Mouse (Mus musculus): ENCODE results near the gene Homer3.

Homer3 gene

DNA sequence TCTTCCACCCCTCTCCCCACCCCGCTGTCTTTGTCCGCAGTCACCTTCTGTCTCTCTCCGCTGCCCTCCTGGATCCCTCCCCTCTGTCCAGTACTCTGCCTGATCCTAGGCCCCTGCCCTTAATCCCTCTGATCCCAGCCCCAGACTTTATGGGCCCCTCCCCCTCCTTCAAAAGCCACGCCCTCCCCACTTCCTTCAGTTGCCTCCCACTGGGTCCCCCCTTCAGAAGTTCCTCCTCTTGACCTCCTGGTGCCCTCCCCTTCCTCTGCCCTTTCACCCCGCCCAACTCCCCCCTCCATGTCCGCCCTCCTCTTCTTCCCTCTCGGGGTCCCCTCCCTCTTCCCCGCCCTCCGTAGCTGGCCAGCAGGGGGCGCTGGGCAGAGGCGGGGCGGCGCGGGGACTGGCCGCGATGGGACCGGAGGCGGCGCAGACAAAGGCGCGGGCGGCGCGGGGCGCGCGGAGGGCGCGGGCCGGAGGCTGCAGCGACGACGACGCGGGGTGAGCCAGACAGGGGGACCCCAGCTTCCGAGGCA, at the start of gene Homer3:
TSS of gene Homer3 (plus strand) at position 225 of the 533 bp plus-strand sequence.
- peak; percentile 88 to 93 for DNase-seq

DNA sequence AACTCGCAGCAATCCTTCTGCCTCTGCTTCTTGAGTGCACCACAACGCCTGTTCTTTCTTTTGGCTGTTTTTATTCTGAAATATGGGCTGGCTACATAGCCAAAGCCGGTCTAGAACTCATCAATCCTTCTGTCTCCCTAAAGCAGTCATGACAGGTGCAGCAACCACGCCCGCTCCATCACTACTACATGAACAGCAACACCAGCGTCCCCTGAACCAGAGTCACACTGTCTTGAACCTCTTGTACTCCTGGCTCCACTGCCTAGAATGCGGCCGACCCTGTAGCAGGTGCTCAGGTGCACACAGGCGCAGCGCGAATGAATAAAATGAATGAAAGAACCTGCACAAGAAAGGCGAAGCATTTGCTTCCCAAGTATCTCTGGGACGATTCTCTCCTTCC, 49.0 kb upstream of the Homer3 start:
- no peak for DNase-seq

DNA sequence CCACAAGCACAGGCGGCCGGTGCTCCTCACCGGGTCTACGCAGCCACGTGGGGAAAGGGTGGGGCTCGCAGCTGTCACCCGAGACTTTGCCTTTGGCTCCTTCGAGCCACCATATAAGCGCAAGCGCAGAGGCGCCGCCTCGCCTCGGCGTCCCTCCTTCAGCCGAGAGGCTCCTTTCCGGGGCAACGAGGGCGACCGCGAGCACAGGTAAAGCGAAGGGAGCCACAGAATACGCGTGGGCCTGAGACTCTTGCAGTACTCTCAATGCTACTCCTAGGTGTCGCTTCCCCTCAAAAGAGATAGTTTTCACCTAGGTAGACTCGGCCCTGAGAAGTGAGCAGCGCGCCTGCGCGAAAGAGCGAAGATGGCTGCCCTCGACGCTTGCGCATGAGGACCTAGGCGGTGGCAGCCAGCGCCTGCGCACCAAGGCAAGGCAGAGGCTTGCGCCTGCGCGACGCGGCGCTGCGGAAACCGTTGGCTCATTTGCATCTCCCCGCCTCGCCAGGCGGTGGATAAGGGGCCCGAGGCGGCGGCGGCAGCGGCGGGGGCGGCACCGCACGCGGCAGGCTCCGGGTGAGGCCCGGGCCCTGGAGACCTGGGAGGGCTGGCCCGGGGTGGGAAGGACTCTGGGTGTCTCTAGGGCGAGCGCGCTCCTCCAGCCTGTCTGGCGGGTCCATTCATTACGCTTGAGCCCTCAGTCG, 48.4 kb upstream of the Homer3 start, which contains the start of the genes Sugp2 and Armc6:
TSS of gene Sugp2 (plus strand) at position 147 of the 701 bp plus-strand sequence.
TSS of gene Armc6 (minus strand) at position 387 of the 701 bp plus-strand sequence.
- peak; percentile 95 for DNase-seq

DNA sequence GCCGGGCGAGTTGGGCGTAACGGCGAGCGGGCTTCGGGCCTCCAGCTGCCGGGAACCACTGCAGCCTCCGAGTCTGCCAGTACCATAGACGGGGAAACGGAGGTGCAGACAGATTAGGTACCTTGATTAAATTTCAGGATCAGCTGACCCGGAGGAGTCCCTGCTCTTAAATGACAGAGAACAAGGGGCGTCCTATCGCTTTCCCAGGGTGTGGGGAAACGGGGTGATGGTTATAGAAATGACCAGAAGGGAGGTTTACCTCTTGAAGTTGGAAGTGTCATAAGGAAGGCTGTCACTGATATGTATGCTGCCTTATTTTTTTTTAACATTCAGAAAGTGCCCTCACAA, 47.9 kb upstream of the Homer3 start:
- peak in 1 of 2 experiments; percentile 20 for DNase-seq

DNA sequence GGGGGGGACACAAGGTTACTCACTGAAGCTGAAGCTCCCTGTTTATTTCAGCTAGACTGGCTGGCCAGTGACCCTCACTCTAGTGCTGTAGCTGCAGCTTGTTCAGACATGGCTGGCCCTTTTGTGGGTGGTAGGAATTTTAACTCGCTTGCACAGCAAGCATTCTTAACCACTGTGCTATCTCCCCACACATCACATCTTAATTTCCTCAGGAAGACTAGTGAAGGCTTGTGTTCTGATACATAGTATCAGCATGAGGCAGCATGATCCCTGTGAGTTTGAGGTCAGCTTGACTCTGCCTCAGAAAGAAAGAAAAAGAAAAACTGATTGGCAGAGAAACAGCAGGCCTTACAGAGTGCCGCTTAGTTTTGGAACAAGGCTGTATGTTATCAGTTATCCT, 44.8 kb upstream of the Homer3 start:
- no peak for DNase-seq

DNA sequence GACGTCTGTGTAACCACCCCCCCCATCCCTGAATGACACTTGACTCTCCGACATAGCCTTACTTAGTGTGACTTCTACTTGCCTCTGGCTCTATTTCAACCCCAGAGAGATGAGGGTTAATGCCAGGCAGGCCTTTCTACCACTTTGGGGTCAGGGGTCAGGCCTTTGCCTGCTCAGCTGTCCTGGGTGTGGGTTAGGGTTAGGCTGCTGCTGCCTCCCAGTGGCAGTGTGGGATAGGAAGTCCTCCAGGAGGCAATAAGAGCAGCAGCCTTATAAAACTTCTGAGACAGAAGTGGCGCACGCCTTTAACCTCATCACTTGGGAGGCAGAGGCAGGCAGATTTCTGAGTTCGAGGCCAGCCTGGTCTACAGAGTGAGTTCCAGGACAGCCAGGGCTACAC, 42.0 kb upstream of the Homer3 start:
- peak in 1 of 2 experiments; percentile 19 for DNase-seq

DNA sequence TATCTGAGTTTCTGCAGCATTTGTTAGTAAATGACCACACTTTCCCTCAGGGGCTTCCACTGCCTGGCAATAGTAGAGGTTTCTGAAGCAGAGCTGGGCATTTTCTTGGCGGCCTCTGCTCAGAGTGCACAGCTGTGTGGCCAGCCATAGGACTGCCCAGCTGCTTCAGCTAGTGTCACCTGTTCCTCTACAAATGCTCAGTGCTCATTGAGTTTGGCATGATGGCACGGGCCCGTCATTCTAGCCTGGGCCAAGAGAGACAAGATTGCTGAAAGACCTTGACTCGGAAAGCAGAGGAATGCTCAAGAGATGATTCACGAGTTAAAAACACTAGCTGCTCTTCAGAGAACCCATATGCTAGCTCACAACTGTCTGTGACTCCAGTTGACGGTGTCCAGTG, 36.0 kb upstream of the Homer3 start:
- no peak for DNase-seq

DNA sequence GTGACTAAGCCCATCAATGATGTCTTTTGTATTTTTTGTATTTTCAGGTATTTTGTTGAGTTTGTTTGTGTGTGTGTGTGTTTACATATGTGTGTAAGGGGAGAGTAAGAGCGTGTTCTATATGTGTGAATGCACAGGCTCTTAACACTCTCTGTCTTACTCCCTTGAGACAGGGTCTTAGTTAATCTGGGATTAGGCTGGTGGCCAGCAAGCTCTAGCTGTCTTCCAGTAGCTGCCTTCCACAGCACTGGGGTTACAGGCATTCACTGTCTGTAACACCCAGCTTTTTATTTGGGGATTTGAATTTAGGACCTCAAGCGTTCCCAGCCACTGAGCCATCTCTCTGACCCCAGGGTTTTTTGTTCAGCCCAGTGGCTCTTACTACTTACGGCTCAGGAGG, 34.8 kb upstream of the Homer3 start:
- DNase-seq, result no peak

DNA sequence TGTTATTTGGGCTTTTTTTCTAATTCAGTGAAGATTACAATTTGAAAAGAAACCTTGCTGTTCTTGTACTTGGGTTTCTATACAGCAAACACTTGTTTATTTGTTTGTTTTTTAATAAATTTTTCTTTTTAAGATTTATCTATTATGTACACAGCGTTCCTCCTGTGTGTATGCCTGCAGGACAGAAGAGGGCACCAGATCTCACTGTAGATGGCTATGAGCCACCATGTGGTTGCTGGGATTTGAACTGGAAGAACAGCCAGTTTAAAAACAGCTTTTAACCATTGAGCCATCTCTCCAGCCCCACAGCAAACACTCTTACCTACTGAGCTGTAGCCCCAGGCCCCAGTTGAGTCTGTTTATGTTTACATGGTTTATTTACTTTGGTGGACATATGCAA, 28.0 kb upstream of the Homer3 start:
- DNase-seq, result no peak

DNA sequence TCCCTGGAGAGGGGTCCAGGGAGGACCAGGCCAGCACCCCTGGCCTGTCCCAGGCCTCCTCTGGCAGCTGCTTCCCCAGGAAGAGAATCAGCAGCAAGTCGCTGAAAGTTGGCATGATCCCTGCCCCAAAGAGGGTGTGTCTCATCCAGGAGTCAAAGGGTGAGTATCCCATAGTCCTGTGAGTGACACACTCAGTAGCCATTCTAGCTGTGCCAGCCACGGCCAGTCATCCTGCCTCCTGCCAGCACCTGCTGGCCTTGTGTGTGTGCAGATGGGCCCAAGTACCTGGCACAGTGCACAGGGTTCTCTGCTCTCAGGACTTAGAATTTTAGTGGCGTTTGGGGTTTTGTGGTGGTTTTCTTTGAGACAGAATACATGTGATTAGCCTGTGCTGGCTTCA, 25.2 kb upstream of the Homer3 start:
- DNase-seq, result no peak

DNA sequence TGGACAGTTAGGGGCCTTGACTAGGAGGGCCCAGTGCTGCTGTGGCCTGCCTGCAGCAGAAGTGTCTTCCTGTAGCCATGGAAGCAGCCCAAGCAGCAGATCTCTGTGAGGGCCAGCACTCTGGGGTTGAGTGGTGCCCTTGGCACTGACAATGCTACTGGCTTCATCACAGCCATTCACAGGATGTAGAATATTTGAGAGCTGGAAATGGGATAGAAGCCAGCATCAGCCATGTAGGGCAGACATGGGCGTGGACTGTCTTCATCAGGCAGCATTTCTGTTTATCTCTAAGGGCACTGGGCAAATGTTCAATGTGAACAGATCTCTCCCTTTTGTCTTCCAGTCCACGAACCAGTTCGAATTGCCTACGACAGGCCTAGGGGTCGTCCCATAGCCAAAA, 24.0 kb upstream of the Homer3 start:
- no peak for DNase-seq

DNA sequence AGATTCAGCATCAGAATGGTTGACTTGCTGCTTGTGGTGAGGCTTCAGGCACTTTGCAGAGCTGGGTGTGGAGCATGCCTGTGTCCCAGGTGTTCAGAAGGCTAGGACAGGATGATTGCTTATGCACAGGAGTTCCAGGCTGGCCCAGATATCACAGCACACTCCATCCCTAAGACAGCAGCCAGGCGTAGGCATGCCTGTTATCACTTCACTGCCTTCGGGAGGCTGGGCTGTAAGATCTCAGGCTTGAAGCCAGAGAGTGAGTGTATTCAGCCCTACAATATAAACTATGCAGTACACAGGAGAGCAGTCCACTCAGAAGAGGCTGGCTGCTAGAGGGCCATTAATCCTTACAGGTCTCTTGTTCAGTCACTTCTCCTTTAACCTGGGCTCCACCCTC, 23.6 kb upstream of the Homer3 start:
- no peak for DNase-seq

DNA sequence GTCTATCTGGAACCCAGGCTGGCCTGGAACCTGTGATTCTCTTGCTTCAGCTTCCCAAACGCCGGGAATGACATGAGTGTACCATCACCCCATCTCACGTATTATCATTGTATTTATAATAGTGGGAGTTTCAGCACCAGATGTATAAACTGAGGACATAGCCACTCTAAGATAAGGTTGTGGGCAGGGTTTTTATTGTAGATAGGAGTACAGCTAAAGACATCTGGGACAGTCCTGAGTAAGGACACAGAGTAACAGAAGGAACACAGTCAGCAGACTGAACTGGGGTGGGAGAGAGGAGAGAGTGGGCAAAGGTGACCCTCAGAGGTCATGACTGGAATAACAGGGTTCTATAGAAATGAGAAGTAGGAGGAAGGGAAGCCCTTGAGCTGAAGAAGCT, 15.0 kb upstream of the Homer3 start:
- no peak for DNase-seq

DNA sequence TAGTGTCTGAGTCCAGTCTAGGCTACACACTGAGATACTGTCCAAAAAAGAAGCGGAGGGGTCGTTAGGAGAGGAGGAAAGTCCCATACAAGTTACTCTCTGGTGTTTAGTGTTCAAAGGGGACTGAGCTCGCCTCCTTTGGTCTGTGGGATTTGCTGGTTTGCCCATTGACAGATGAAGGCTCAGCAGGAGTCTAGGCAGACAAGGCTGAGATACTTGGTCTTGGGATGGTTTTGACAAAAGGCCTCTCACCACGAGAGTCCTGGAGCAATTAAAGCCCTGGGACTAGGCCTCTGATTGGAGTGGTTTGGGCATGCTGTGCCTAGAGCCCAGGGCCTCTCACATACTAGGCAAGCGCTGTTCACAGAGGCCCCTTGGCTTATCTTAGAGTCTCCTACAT, 14.3 kb upstream of the Homer3 start:
- DNase-seq, result no peak

DNA sequence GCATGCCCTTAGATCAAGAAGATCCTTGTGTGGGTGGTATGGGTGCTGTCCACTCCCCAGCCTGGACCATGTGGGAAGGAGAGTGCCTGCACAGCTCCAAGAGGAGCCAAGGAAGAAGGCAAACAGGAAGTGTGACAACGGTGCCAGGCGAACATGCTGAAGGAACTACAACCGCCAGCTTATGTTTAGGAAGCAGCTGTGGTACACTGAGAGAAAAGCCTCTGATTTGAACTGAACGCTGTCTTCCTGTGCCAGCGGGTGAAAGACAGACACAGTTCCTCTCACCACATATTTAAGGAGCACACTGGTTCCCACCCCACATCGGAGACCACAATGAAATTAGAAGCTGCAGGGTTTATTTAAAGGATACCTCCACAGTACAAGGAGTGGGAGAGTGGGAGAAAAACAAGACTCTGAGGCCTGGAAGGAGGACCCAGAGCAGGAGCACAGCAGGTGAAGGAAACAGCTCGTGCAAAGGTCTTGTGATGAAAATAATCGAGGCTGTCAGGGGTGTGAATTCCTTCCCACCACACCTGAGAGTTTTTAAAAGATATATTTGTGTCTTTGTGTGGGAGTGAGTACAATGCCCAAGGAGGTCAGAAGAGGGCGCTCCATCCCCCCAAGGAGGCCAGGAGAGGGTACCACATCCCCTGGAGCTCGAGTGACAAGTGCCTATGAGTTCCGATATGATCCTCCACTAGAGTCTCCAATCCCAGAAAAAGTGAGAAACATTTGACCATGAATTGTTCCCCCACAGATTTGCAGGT, 13.6 kb upstream of the Homer3 start:
- DNase-seq, result peak in 1 of 2 experiments; percentile 32

DNA sequence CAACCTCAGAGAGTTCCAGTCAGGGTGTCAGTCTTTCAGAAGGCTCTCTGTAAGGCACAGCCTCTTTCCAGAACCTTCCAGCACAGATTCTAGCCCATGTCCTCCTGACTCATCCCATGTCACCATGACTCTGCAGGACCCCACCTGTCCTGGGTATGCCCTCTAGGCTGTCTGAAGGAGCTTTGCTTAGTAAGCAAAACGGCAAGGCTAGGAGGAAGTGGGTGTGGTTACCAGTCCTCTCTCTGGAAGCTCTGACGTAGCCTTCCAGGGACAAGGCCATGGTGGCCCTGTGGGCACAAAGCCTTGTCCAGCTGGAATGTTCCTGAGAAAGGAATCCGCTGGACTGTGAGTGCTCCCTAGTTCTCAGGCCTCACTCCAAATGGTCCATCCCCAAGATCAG, 9.7 kb upstream of the Homer3 start:
- peak; percentile 14 to 19 for DNase-seq

DNA sequence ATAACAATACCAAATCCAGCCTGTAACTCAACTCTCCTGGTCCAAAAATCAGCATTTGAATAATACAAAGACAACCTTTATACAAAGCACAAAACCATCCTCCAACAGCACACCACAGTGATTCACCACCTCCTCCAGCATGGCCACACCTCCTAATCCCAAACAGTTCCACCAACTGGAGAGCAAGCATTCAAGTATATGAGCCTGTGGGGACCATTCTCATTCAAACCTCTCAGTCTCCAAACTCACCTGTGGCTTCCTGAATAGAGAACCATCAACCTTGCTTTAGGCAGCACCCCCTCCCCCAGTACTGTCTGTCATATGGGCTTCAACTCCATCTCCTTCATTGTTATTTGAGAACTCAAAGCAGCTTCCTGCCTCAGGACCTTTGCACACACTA, 8.3 kb upstream of the Homer3 start:
- no peak for DNase-seq

DNA sequence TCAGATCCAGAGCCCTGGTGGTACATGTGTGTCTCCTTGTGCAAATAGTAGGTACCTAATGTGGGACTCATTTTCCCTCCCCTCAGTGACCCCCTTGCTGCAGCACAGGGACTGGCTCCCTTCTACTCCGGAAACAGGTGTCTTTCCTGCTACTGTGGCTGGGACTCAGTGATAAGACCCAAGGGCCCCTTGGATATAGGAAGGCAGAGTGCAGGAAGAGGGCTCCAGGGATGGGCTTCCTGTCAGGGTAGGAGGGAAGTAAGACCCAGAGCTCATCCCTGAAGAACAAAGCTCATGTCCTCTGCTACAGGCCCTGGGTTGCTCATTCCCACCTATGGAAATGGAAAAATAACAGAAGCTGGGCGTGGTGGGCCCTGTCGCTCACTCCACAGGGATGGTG, 6.2 kb upstream of the Homer3 start:
- DNase-seq, result peak; percentile 29 to 48

DNA sequence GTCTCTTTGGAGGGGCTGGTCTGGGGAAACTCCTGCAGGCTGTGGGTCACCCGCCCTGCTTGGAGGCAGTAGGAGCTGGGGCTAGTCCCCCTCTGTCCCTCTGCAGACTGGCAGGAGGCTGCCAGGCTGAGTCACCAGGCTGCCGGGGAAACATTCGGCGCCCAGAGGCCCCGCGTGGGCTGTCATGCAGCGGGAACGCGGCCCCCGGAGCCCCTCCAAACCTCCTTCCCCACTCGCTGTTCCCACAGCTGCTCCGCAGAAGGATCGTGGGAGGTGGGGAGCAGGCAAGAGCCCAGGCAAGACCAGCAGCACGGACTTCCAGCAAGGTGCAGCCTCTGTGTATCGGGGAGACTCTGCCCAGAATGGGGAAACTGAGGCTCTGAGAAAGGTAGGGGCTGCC, 4.5 kb upstream of the Homer3 start:
- DNase-seq, result no peak

DNA sequence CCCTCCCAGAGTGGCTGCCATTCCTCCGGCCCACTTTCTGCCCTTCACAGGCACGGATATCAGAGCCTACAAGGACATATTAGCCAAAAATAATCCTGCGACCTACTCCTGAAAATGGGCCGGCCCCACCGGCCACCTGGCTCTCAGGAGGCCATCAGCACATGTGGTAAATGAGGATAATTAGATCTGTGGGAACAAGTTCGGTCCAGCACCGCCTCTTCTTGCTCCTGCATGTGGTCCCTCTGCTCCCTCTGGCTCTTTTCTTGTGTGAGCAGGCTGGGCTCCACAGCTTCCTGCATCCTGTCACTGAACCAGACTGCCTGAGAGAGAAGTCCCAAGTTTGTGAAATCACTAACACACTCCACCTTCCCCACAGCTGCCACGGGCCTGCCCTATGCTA, 3.4 kb upstream of the Homer3 start:
- no peak for DNase-seq

DNA sequence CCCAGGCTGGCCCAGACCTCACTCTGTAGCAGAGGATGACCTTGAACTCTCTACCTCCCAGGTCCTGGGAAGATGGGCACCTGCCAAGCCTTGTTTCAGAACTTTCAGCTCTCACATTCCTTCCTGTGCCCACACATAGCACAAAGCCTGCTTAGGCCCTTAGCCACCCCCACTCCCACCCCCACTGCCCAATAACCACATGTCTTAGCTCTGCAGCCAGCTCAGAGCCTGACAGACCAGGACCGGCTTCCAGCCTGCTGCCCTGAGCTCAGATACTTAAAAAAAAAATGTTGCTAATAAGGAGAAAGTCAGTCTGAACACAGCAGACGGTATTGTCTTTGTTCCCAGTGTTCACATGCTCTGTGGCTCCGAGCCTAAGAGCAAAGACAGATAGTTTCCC, 1.6 kb upstream of the Homer3 start:
- no peak for DNase-seq

DNA sequence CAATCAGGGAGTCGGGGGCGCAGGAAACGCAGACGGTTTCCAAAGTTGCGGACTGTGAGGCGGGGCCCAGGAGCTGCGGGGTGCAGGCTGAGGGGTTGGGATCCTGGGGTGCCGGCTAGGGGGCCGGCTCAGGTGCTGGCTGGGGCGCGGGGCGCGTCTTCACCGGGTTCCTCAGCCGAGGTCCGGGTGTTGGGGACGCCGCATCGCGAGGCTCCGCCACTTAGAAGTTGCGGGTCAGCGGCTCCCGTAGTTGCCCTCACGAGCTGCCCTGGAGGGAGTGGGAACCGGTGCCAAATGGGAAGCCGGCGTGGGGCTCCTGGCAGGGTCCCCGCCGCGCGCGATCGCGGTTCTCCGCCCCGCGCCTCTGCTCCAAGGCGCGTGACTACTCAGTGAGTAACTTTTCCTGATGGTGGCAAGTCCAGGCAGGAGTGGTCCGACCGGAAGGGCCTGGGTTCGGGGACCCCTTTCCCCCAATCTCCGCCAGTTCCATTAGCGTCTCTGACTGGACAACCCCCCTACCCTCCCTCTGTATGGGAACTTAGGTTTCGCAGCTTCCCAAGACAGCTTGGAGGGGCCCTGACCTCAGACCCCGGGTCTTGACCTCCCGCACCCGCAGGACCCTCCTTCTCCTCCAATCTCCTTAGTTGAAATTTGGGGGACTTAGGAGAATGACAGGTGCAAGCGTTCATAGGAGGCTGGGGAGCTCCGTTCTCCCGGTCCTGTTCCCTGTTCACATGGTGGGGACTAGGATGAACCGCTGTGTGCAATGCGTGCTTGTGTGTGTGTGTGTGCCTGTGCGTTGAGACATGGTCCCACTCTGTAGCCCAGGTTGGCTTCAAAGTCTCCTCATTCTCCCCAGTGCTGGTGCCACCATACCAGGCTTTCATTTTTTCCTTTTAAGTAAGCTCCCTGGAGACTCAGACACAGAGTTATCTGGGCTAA, 780 bp downstream of the Homer3 start:
- peak; percentile 18 for DNase-seq

DNA sequence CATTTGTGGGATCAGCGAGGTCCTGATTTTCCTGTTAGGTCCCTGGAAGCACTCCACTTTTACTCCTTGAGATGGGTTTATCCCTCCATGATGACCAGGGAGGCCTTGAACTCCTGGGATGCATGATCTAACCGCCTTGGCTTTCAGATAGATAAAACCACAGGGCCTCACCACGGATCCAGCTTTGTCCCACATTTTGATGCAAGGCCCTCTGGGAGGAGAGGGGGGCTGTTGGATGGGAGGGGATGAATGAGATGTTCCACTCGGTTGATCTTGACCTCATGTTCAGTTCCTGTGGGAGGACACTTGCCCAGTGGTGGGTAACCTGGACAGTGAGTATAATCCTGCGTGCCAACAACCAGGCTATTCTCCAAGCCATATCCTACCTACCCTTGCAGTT, 1.8 kb downstream of the Homer3 start:
- DNase-seq, result no peak

Measured in kidney, adult 8-10 months (tissue).